ENCODE assay signal across 19 mouse cellular contexts in genomic region chr16:71944846-71945245, GRCm38 (mm10).
"Had no signal": no experiment of that assay in that cellular context is flagged by ENCODE, and none has a peak within 500 bp of the region (broad histone marks: within the 10 kb centered on the region; RNA-seq: fewer than 3 reads in every experiment).

No protein-coding gene starts in this region.

- H3K9me3 ChIP-seq: limb, embryonic 15.5 days; liver, embryonic 15.5 days; lung, embryonic 15.5 days; neural tube, embryonic 12.5 days; neural tube, embryonic 15.5 days had no signal

- H3K27ac ChIP-seq: limb, embryonic 15.5 days; liver, embryonic 15.5 days; lung, embryonic 15.5 days; neural tube, embryonic 12.5 days; neural tube, embryonic 15.5 days; stomach, postnatal 0 days had no signal

- H3K36me3 ChIP-seq: limb, embryonic 15.5 days; liver, embryonic 15.5 days; lung, embryonic 15.5 days; neural tube, embryonic 12.5 days; neural tube, embryonic 15.5 days had no signal

- H3K27me3 ChIP-seq: limb, embryonic 15.5 days; liver, embryonic 15.5 days; lung, embryonic 15.5 days; neural tube, embryonic 12.5 days; neural tube, embryonic 15.5 days had no signal

- H3K4me3 ChIP-seq: limb, embryonic 15.5 days; liver, embryonic 15.5 days; lung, embryonic 15.5 days; neural tube, embryonic 12.5 days; neural tube, embryonic 15.5 days had no signal

- H3K9ac ChIP-seq: limb, embryonic 15.5 days; liver, embryonic 15.5 days; lung, embryonic 15.5 days; neural tube, embryonic 12.5 days; neural tube, embryonic 15.5 days had no signal

- H3K4me1 ChIP-seq: limb, embryonic 15.5 days; liver, embryonic 15.5 days; lung, embryonic 15.5 days; neural tube, embryonic 12.5 days; neural tube, embryonic 15.5 days had no signal

- DNase-seq: kidney, postnatal 4 days; lung, adult 18-20 months; lung, postnatal 10 days; lung, postnatal 4 days; midbrain, embryonic 14.5 days; right cerebral cortex, adult 18-20 months; right cerebral cortex, postnatal 14 days; right cerebral cortex, postnatal 4 days; thymus, adult 2 months; thymus, postnatal 14 days; thymus, postnatal 4 days had no signal

- H3K4me2 ChIP-seq: limb, embryonic 15.5 days; liver, embryonic 11.5 days; liver, embryonic 15.5 days; lung, embryonic 15.5 days; midbrain, embryonic 11.5 days; neural tube, embryonic 12.5 days; neural tube, embryonic 15.5 days had no signal
